Mouse (Mus musculus): ENCODE results near the gene Kcna2. TPM values are rescaled to one million over a fixed set of nuclear protein-coding genes. Genes with fewer than 3 reads are reported as not detected.

The Kcna2 gene
- 0.01 TPM for polyA plus RNA-seq (2021)

- in situ Hi-C loops (cut with MboI; ENCODE audit: low pct_unique_long_range_greater_than_20kb): no loop called here
- POLR2A ChIA-PET: no interaction called here
- H3K27me3 ChIP-seq: peaks cover 57% of the 10 kb centered on the region
- DNase-seq (ENCODE audit: low read depth, low spot score) (no peak), ATAC-seq (no peak)
- TF ChIP-seq CTCF (IDR thresholded peaks at IDR 0.05): no peak
- CTCF ChIA-PET: interaction anchor here (1.1 kb wide), 1 partner anchor 11 kb away, joined by 3 read pairs; no protein-coding TSS in a partner anchor
These were observed at the start of gene Kcna2 for GRCm38 (mm10) chr3:107100811-107101455. Kcna2 (plus strand) TSS chr3:107101146.

- POLR2A ChIA-PET: no interaction called here
- no peak for TF ChIP-seq CTCF (IDR thresholded peaks at IDR 0.05)
- ATAC-seq (no peak), DNase-seq (ENCODE audit: low read depth, low spot score) (no peak)
- in situ Hi-C loops (cut with MboI; ENCODE audit: low pct_unique_long_range_greater_than_20kb): no loop called here
- CTCF ChIA-PET: interaction anchor here (0.7 to 1.1 kb wide), 3 partner anchors 9 to 18 kb away, joined by 3 to 4 read pairs (median 3); no protein-coding TSS in a partner anchor
- H3K27me3 ChIP-seq: peaks cover 9% of the 10 kb centered on the region
These were observed 39.5 kb upstream of the Kcna2 start for GRCm38 (mm10) chr3:107061468-107061867.

- CTCF ChIA-PET: interaction anchor here (0.9 to 1.2 kb wide), 5 partner anchors 9 to 46 kb away, joined by 3 to 4 read pairs (median 3); no protein-coding TSS in a partner anchor
- TF ChIP-seq CTCF (IDR thresholded peaks at IDR 0.05): no peak
- in situ Hi-C loops (cut with MboI; ENCODE audit: low pct_unique_long_range_greater_than_20kb): no loop called here
- ATAC-seq (peak; percentile 54), DNase-seq (ENCODE audit: low read depth, low spot score) (no peak)
- POLR2A ChIA-PET: no interaction called here
- H3K27me3 ChIP-seq: peaks cover 7% of the 10 kb centered on the region
These were observed 38.2 kb upstream of the Kcna2 start for GRCm38 (mm10) chr3:107062771-107063170.

GRCm38 (mm10) chr3:107065510-107066095 is 35.3 kb upstream of the Kcna2 start:
- CTCF ChIA-PET: interaction anchor here (0.8 to 1.2 kb wide), 3 partner anchors 9 to 28 kb away, joined by 3 to 4 read pairs (median 3); no protein-coding TSS in a partner anchor

GRCm38 (mm10) chr3:107066165-107066850 is 34.6 kb upstream of the Kcna2 start:
- DNase-seq (ENCODE audit: low read depth, low spot score) (no peak), ATAC-seq (no peak)
- TF ChIP-seq CTCF (IDR thresholded peaks at IDR 0.05): no peak
- in situ Hi-C loops (cut with MboI; ENCODE audit: low pct_unique_long_range_greater_than_20kb): no loop called here
- H3K27me3 ChIP-seq: peaks cover 2% of the 10 kb centered on the region
- ChIA-PET CTCF (interaction anchor here (0.8 to 1.5 kb wide), 4 partner anchors 9 to 27 kb away, joined by 3 to 4 read pairs (median 3); no protein-coding TSS in a partner anchor), POLR2A (interaction anchor here (0.6 kb wide), 1 partner anchor 151 kb away, joined by 3 read pairs; no protein-coding TSS in a partner anchor)

More at GRCm38 (mm10) chr3:107065510-107066095, 35.3 kb upstream of the Kcna2 start:
- in situ Hi-C loops (cut with MboI; ENCODE audit: low pct_unique_long_range_greater_than_20kb): no loop called here
- no peak for TF ChIP-seq CTCF (IDR thresholded peaks at IDR 0.05)
- H3K27me3 ChIP-seq: peaks cover 7% of the 10 kb centered on the region
- ATAC-seq (no peak), DNase-seq (ENCODE audit: low read depth, low spot score) (no peak)
- POLR2A ChIA-PET: no interaction called here

GRCm38 (mm10) chr3:107067245-107067644 is 33.7 kb upstream of the Kcna2 start:
- POLR2A ChIA-PET: interaction anchor here (0.6 kb wide), 1 partner anchor 152 kb away, joined by 3 read pairs; no protein-coding TSS in a partner anchor
- ATAC-seq: no peak
- no peak for DNase-seq (ENCODE audit: low read depth, low spot score)
- in situ Hi-C loops (cut with MboI; ENCODE audit: low pct_unique_long_range_greater_than_20kb): no loop called here
- no peaks in the 10 kb centered on the region for H3K27me3 ChIP-seq
- CTCF ChIA-PET: interaction anchor here (0.7 to 1.5 kb wide), 2 partner anchors 10 to 27 kb away, joined by 3 read pairs; no protein-coding TSS in a partner anchor
- no peak for TF ChIP-seq CTCF (IDR thresholded peaks at IDR 0.05)

GRCm38 (mm10) chr3:107073863-107074262 is 27.1 kb upstream of the Kcna2 start:
- no peak for DNase-seq (ENCODE audit: low read depth, low spot score)
- POLR2A ChIA-PET: no interaction called here
- no peaks in the 10 kb centered on the region for H3K27me3 ChIP-seq
- ATAC-seq: no peak
- in situ Hi-C loops (cut with MboI; ENCODE audit: low pct_unique_long_range_greater_than_20kb): no loop called here
- CTCF ChIA-PET: no interaction called here
- no peak for TF ChIP-seq CTCF (IDR thresholded peaks at IDR 0.05)

GRCm38 (mm10) chr3:107075705-107076104 is 25.2 kb upstream of the Kcna2 start:
- no peak for DNase-seq (ENCODE audit: low read depth, low spot score)
- in situ Hi-C loops (cut with MboI; ENCODE audit: low pct_unique_long_range_greater_than_20kb): no loop called here
- no peak for ATAC-seq
- CTCF ChIA-PET: interaction anchor here (1.2 kb wide), 2 partner anchors 10 to 12 kb away, joined by 3 read pairs; no protein-coding TSS in a partner anchor
- no peaks in the 10 kb centered on the region for H3K27me3 ChIP-seq
- POLR2A ChIA-PET: no interaction called here
- TF ChIP-seq CTCF (IDR thresholded peaks at IDR 0.05): no peak

GRCm38 (mm10) chr3:107076658-107077057 is 24.3 kb upstream of the Kcna2 start:
- ChIA-PET POLR2A (no interaction called here), CTCF (interaction anchor here (1.0 to 1.6 kb wide), 2 partner anchors 10 to 11 kb away, joined by 3 read pairs; no protein-coding TSS in a partner anchor)
- no peak for DNase-seq (ENCODE audit: low read depth, low spot score)
- no peak for TF ChIP-seq CTCF (IDR thresholded peaks at IDR 0.05)
- no peak for ATAC-seq
- in situ Hi-C loops (cut with MboI; ENCODE audit: low pct_unique_long_range_greater_than_20kb): no loop called here
- no peaks in the 10 kb centered on the region for H3K27me3 ChIP-seq

- in situ Hi-C loops (cut with MboI; ENCODE audit: low pct_unique_long_range_greater_than_20kb): no loop called here
- no peak for ATAC-seq
These were observed 23.8 kb upstream of the Kcna2 start for GRCm38 (mm10) chr3:107077101-107077500.

More at GRCm38 (mm10) chr3:107077101-107077500, 23.8 kb upstream of the Kcna2 start:
- ChIA-PET CTCF (interaction anchor here (1.0 to 1.6 kb wide), 2 partner anchors 10 to 11 kb away, joined by 3 read pairs; no protein-coding TSS in a partner anchor), POLR2A (interaction anchor here (0.6 kb wide), 1 partner anchor 105 kb away, joined by 3 read pairs; no protein-coding TSS in a partner anchor)
- peaks cover 2% of the 10 kb centered on the region for H3K27me3 ChIP-seq
- TF ChIP-seq CTCF (IDR thresholded peaks at IDR 0.05): no peak
- DNase-seq (ENCODE audit: low read depth, low spot score): no peak
